Mouse (Mus musculus): ENCODE measurements around the gene Ralgapb. TPM values are rescaled to one million over a fixed set of nuclear protein-coding genes. Genes with fewer than 3 reads are reported as not detected.

Gene Ralgapb
- polyA plus RNA-seq, 1 experiment, result 43.8 TPM

DNA sequence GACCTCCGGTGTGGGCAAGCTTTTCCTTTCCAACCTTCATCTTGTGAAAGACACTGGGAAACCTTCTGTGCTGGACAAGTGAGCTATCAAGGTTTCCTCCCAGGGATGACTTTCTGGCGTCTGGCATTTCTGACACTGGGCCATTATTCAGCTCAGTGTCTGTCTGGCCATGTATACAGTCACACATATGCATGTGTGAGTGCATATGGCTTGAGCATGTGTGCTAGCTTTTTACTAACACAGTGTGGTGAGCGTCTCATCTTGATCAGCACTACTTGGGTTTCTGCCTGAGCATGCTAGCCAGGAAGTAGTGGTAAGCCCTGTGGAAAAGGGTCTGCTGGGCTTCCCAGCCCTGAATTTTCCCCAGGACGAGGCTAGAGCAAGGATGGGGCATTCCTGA lies 131.6 kb downstream of the Ralgapb start:
- TF ChIP-seq POLR2A (IDR thresholded peaks at IDR 0.05; ENCODE audit: control insufficient read depth, extremely low read depth, insufficient read depth, low read length, poor library complexity), result no peak
- TF ChIP-seq CTCF (IDR thresholded peaks at IDR 0.05; ENCODE audit: borderline replicate concordance, control insufficient read depth, extremely low read depth, insufficient read depth, low read length, poor library complexity), result no peak
- Histone ChIP-seq H3K27me3 (ENCODE audit: control insufficient read depth, insufficient read depth, low read length) (no peaks in the 10 kb centered on the region), H3K4me1 (replicated peaks; ENCODE audit: control insufficient read depth, insufficient read depth, low read length) (no peaks in the 10 kb centered on the region), H3K4me3 (ENCODE audit: control insufficient read depth, insufficient read depth, low read length) (no peak overlapping the region), H3K36me3 (ENCODE audit: control insufficient read depth, insufficient read depth, low read length) (no peaks in the 10 kb centered on the region), H3K27ac (ENCODE audit: control insufficient read depth, insufficient read depth, low read length) (no peak overlapping the region)
- no peak for DNase-seq
- 50% methylated on average over 4 of the region's 4 CpGs for WGBS

DNA sequence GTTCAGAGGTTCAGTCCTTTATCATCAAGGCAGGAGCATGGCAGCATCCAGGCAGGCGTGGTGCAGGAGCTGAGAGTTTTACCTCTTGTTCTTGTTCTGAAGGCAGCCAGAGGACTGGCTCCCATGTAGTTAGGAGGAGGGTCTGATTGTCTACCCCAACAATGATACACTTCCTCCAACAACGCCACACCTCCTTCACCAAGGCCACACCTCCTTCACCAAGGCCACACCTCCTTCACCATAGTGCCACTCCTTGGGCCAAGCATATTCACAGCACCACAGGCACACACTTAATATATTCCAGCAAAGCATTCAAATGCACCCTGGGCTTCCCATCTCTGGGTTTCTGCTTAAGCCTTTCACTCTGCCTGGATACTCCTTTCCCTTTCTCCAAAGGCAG lies 135.6 kb downstream of the Ralgapb start:
- H3K36me3 ChIP-seq (ENCODE audit: control insufficient read depth, insufficient read depth, low read length), result no peaks in the 10 kb centered on the region
- TF ChIP-seq POLR2A (IDR thresholded peaks at IDR 0.05; ENCODE audit: control insufficient read depth, extremely low read depth, insufficient read depth, low read length, poor library complexity), result no peak
- TF ChIP-seq CTCF (IDR thresholded peaks at IDR 0.05; ENCODE audit: borderline replicate concordance, control insufficient read depth, extremely low read depth, insufficient read depth, low read length, poor library complexity), result no peak
- no peaks in the 10 kb centered on the region for H3K27me3 ChIP-seq (ENCODE audit: control insufficient read depth, insufficient read depth, low read length)
- DNase-seq, result no peak
- H3K4me3 ChIP-seq (ENCODE audit: control insufficient read depth, insufficient read depth, low read length), result no peak overlapping the region
- H3K27ac ChIP-seq (ENCODE audit: control insufficient read depth, insufficient read depth, low read length), result no peak overlapping the region
- H3K4me1 ChIP-seq (replicated peaks; ENCODE audit: control insufficient read depth, insufficient read depth, low read length), result no peaks in the 10 kb centered on the region
- WGBS, result 72% methylated on average over 2 of the region's 2 CpGs

DNA sequence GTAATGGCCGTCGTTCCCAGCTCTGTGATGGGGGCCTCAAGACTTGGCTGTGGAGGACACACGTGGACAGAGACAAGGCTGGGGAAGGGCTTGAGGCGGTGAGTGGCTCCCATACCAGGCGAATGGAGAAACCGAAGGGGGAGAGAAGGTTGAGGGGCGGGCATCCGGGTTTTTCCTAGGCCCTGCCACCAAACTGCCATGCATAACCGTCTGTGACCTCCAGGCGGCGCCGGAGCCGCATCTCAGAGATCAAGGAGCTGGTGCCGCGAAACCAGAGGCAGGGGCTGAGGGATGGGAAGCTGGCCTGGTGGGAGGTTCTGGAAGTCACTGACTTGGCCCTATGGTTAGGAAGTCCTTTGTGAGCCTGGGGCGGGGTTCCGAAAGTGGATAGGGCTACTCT lies 137.1 kb downstream of the Ralgapb start:
- peak; percentile 70 for DNase-seq
- no peaks in the 10 kb centered on the region for H3K27me3 ChIP-seq (ENCODE audit: control insufficient read depth, insufficient read depth, low read length)
- no peaks in the 10 kb centered on the region for H3K4me1 ChIP-seq (replicated peaks; ENCODE audit: control insufficient read depth, insufficient read depth, low read length)
- no peaks in the 10 kb centered on the region for H3K36me3 ChIP-seq (ENCODE audit: control insufficient read depth, insufficient read depth, low read length)
- TF ChIP-seq CTCF (IDR thresholded peaks at IDR 0.05; ENCODE audit: borderline replicate concordance, control insufficient read depth, extremely low read depth, insufficient read depth, low read length, poor library complexity) (peak; percentile 93), POLR2A (IDR thresholded peaks at IDR 0.05; ENCODE audit: control insufficient read depth, extremely low read depth, insufficient read depth, low read length, poor library complexity) (no peak)
- 8% methylated on average over 17 of the region's 17 CpGs for WGBS
- no peak overlapping the region for H3K4me3 ChIP-seq (ENCODE audit: control insufficient read depth, insufficient read depth, low read length)
- H3K27ac ChIP-seq (ENCODE audit: control insufficient read depth, insufficient read depth, low read length), result no peak overlapping the region

Other genes starting within 250 kb of the Ralgapb start
- gene D630003M21Rik, start 180.6 kb upstream of the Ralgapb start, polyA plus RNA-seq (2012; rRNA removed), result 2.2 and 3.1 TPM in 2 replicates
- gene Bpi, start 151.8 kb upstream of the Ralgapb start, polyA plus RNA-seq (2012; rRNA removed), result 0.06 and 0.32 TPM in 2 replicates
- 6.2 and 12.1 TPM in 2 replicates for gene Lbp, start 103.4 kb upstream of the Ralgapb start, polyA plus RNA-seq (2012; rRNA removed)
- 9.3 and 16.1 TPM in 2 replicates for gene Snhg11, start 34.2 kb upstream of the Ralgapb start, polyA plus RNA-seq (2012; rRNA removed)
- gene Adig, start 92.8 kb downstream of the Ralgapb start, polyA plus RNA-seq (2012; rRNA removed), result 20.8 and 23.1 TPM in 2 replicates
- 0.06 and 0.24 TPM in 2 replicates for gene Arhgap40, start 102.9 kb downstream of the Ralgapb start, polyA plus RNA-seq (2012; rRNA removed)
- 0.11 and 0.13 TPM in 2 replicates for gene Slc32a1, start 200.9 kb downstream of the Ralgapb start, polyA plus RNA-seq (2012; rRNA removed)
- 24.8 and 26.2 TPM in 2 replicates for gene Actr5, start 215.0 kb downstream of the Ralgapb start, polyA plus RNA-seq (2012; rRNA removed)